Mouse (Mus musculus): Measurements from ENCODE around the gene Aco1. TPM values are rescaled to one million over a fixed set of nuclear protein-coding genes. Genes with fewer than 3 reads are reported as not detected.

Aco1 gene
- polyA plus RNA-seq, 1 experiment, result 29.4 TPM

GRCm38 (mm10) chr4:40221004-40221760 lies 78.3 kb downstream of the Aco1 start:
- Histone ChIP-seq H3K27ac (ENCODE audit: insufficient read depth, low read length) (no peak overlapping the region), H3K4me1 (ENCODE audit: control insufficient read depth, insufficient read depth, low read length) (no peaks in the 10 kb centered on the region), H3K4me3 (replicated peaks; ENCODE audit: insufficient read depth, low read depth, low read length) (no peak overlapping the region), H3K27me3 (ENCODE audit: control insufficient read depth, insufficient read depth, low read length) (no peaks in the 10 kb centered on the region)
- no peak for TF ChIP-seq CTCF (IDR thresholded peaks at IDR 0.05; ENCODE audit: borderline replicate concordance, insufficient read depth, low read depth, low read length)
- no peak for TF ChIP-seq POLR2A (IDR thresholded peaks at IDR 0.05; ENCODE audit: borderline replicate concordance, insufficient read depth, low read length)
- no peak for DNase-seq
- WGBS, result 50% methylated on average over 14 of the region's 14 CpGs

GRCm38 (mm10) chr4:40221876-40222585 lies 79.2 kb downstream of the Aco1 start:
- H3K4me3 ChIP-seq (replicated peaks; ENCODE audit: insufficient read depth, low read depth, low read length), result no peak overlapping the region
- TF ChIP-seq POLR2A (IDR thresholded peaks at IDR 0.05; ENCODE audit: borderline replicate concordance, insufficient read depth, low read length), result no peak
- DNase-seq, result no peak
- no peaks in the 10 kb centered on the region for H3K4me1 ChIP-seq (ENCODE audit: control insufficient read depth, insufficient read depth, low read length)
- WGBS, result 36% methylated on average over 21 of the region's 21 CpGs
- H3K27ac ChIP-seq (ENCODE audit: insufficient read depth, low read length), result no peak overlapping the region
- H3K27me3 ChIP-seq (ENCODE audit: control insufficient read depth, insufficient read depth, low read length), result no peaks in the 10 kb centered on the region

GRCm38 (mm10) chr4:40226095-40226494 lies 83.2 kb downstream of the Aco1 start:
- Histone ChIP-seq H3K4me1 (ENCODE audit: control insufficient read depth, insufficient read depth, low read length) (no peaks in the 10 kb centered on the region), H3K27me3 (ENCODE audit: control insufficient read depth, insufficient read depth, low read length) (no peaks in the 10 kb centered on the region), H3K4me3 (replicated peaks; ENCODE audit: insufficient read depth, low read depth, low read length) (no peak overlapping the region), H3K27ac (ENCODE audit: insufficient read depth, low read length) (no peak overlapping the region)
- TF ChIP-seq POLR2A (IDR thresholded peaks at IDR 0.05; ENCODE audit: borderline replicate concordance, insufficient read depth, low read length) (no peak), CTCF (IDR thresholded peaks at IDR 0.05; ENCODE audit: borderline replicate concordance, insufficient read depth, low read depth, low read length) (no peak)
- WGBS, result 75% methylated on average over 5 of the region's 5 CpGs
- DNase-seq, result no peak

- 79% methylated on average over 11 of the region's 11 CpGs for WGBS
- Histone ChIP-seq H3K4me3 (replicated peaks; ENCODE audit: insufficient read depth, low read depth, low read length) (no peak overlapping the region), H3K4me1 (ENCODE audit: control insufficient read depth, insufficient read depth, low read length) (no peaks in the 10 kb centered on the region), H3K27ac (ENCODE audit: insufficient read depth, low read length) (no peak overlapping the region), H3K27me3 (ENCODE audit: control insufficient read depth, insufficient read depth, low read length) (no peaks in the 10 kb centered on the region)
- no peak for DNase-seq
- TF ChIP-seq POLR2A (IDR thresholded peaks at IDR 0.05; ENCODE audit: borderline replicate concordance, insufficient read depth, low read length) (no peak), CTCF (IDR thresholded peaks at IDR 0.05; ENCODE audit: borderline replicate concordance, insufficient read depth, low read depth, low read length) (no peak)
Observed at GRCm38 (mm10) chr4:40227131-40227530, 84.2 kb downstream of the Aco1 start.

GRCm38 (mm10) chr4:40227886-40228285 lies 85.0 kb downstream of the Aco1 start:
- no peak overlapping the region for H3K4me3 ChIP-seq (replicated peaks; ENCODE audit: insufficient read depth, low read depth, low read length)
- DNase-seq, result no peak
- H3K4me1 ChIP-seq (ENCODE audit: control insufficient read depth, insufficient read depth, low read length), result no peaks in the 10 kb centered on the region
- 89% methylated on average over 7 of the region's 7 CpGs for WGBS
- H3K27ac ChIP-seq (ENCODE audit: insufficient read depth, low read length), result no peak overlapping the region
- no peaks in the 10 kb centered on the region for H3K27me3 ChIP-seq (ENCODE audit: control insufficient read depth, insufficient read depth, low read length)
- TF ChIP-seq CTCF (IDR thresholded peaks at IDR 0.05; ENCODE audit: borderline replicate concordance, insufficient read depth, low read depth, low read length) (no peak), POLR2A (IDR thresholded peaks at IDR 0.05; ENCODE audit: borderline replicate concordance, insufficient read depth, low read length) (no peak)

GRCm38 (mm10) chr4:40229723-40230122 lies 86.8 kb downstream of the Aco1 start:
- WGBS, result 86% methylated on average over 6 of the region's 6 CpGs
- Histone ChIP-seq H3K4me3 (replicated peaks; ENCODE audit: insufficient read depth, low read depth, low read length) (no peak overlapping the region), H3K4me1 (ENCODE audit: control insufficient read depth, insufficient read depth, low read length) (no peaks in the 10 kb centered on the region), H3K27ac (ENCODE audit: insufficient read depth, low read length) (no peak overlapping the region), H3K27me3 (ENCODE audit: control insufficient read depth, insufficient read depth, low read length) (no peaks in the 10 kb centered on the region)
- no peak for DNase-seq
- no peak for TF ChIP-seq POLR2A (IDR thresholded peaks at IDR 0.05; ENCODE audit: borderline replicate concordance, insufficient read depth, low read length)
- TF ChIP-seq CTCF (IDR thresholded peaks at IDR 0.05; ENCODE audit: borderline replicate concordance, insufficient read depth, low read depth, low read length), result no peak

- no peak for TF ChIP-seq CTCF (IDR thresholded peaks at IDR 0.05; ENCODE audit: borderline replicate concordance, insufficient read depth, low read depth, low read length)
- no peak for TF ChIP-seq POLR2A (IDR thresholded peaks at IDR 0.05; ENCODE audit: borderline replicate concordance, insufficient read depth, low read length)
- Histone ChIP-seq H3K4me1 (ENCODE audit: control insufficient read depth, insufficient read depth, low read length) (no peaks in the 10 kb centered on the region), H3K27ac (ENCODE audit: insufficient read depth, low read length) (no peak overlapping the region), H3K4me3 (replicated peaks; ENCODE audit: insufficient read depth, low read depth, low read length) (no peak overlapping the region), H3K27me3 (ENCODE audit: control insufficient read depth, insufficient read depth, low read length) (no peaks in the 10 kb centered on the region)
- 95% methylated on average over 7 of the region's 7 CpGs for WGBS
- no peak for DNase-seq
Observed at GRCm38 (mm10) chr4:40233062-40233664, 90.3 kb downstream of the Aco1 start.
